Mouse (Mus musculus): Measurements from ENCODE around the gene Vmn2r42. TPM values are rescaled to one million over a fixed set of nuclear protein-coding genes. Genes with fewer than 3 reads are reported as not detected.
"Not testable (repeated sequence)": the region's sequence is repeated elsewhere in the genome, so short reads cannot be mapped to it uniquely, and the experiment has no call there.

Vmn2r42 gene
- polyA plus RNA-seq (2012; ENCODE audit: insufficient read depth, low replicate concordance) = not detected in 2 replicates

DNA sequence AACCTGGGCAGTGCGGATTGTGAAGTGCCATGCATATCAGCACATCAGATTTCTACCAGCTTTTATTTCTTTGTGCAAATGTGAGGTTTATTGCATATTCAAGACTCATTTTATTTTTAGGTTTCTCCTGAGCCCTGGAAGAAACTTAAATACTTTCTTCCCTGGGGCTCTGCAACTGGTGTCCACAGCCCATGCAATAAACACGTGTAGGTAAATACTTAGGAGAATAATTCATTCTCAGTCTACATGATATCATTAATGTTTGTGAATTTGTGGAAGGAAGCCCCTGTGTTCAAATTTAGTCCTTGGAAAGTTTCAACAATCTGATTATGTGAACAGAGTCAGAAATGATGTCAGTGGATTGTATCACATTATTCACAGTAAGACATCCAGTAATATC lies at the start of gene Vmn2r42:
Gene Vmn2r42 (minus strand): TSS at position 101 of the 400 bp plus-strand sequence.
- H3K27me3 ChIP-seq (replicated peaks); H3K4me3 ChIP-seq (replicated peaks); H3K36me3 ChIP-seq (replicated peaks; ENCODE audit: low read length); H3K4me1 ChIP-seq; H3K9me3 ChIP-seq: not testable (repeated sequence)

DNA sequence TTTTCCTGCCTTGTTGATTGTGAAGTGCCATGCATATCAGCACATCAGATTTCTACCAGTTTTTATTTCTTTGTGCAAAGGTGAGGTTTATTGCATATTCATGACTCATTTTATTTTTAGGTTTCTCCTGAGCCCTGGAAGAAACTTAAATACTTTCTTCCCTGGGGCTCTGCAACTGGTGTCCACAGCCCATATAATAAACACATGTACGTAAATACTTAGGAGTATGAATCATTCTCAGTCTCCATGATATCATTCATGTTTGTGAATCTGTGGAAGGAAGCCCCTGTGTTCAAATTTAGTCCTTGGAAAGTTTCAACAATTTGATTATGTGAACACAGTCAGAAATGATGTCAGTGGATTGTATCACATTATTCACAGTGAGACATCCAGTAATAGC lies 38.6 kb downstream of the Vmn2r42 start, which contains the start of gene Vmn2r41:
Gene Vmn2r41 (minus strand): TSS at position 101 of the 400 bp plus-strand sequence.
- not testable (repeated sequence) for H3K36me3 ChIP-seq (replicated peaks; ENCODE audit: low read length); H3K4me3 ChIP-seq (replicated peaks); H3K4me1 ChIP-seq; H3K9me3 ChIP-seq; H3K27me3 ChIP-seq (replicated peaks)

Other genes starting within 250 kb of the Vmn2r42 start
- not detected in 2 replicates for gene Vmn2r41, start 38.7 kb downstream of the Vmn2r42 start, polyA plus RNA-seq (2012; ENCODE audit: insufficient read depth, low replicate concordance)
- not detected in 2 replicates for gene Vmn2r43, start 60.3 kb upstream of the Vmn2r42 start, polyA plus RNA-seq (2012; ENCODE audit: insufficient read depth, low replicate concordance)
- gene Vmn2r44, start 183.0 kb upstream of the Vmn2r42 start, polyA plus RNA-seq (2012; ENCODE audit: insufficient read depth, low replicate concordance) = 0.07 TPM in 1 of 2 replicates, not detected in the other

Data from megakaryocyte, embryonic 14.5 days (primary cell).